Mouse (Mus musculus) myocyte (in vitro differentiated cells): ENCODE data around the gene Rapgef3. TPM values are rescaled to one million over a fixed set of nuclear protein-coding genes. Genes with fewer than 3 reads are reported as not detected.

Source experiments
- H3K27me3 ChIP-seq: one replicate; pipeline ENCODE4 v1.6.1; 2011; ENCODE audit not compliant: control insufficient read depth, insufficient read depth, insufficient read length
- H3K36me3 ChIP-seq: one replicate; pipeline ENCODE4 v1.6.1; 2011; ENCODE audit not compliant: control insufficient read depth, insufficient read depth
- H3K4me2 ChIP-seq: one replicate; pipeline ENCODE4 v1.6.1; 2011; ENCODE audit warnings: low read depth, control low read depth
- H3K4me3 ChIP-seq: one replicate; pipeline ENCODE4 v1.5.1; 2011; ENCODE audit warnings: mild to moderate bottlenecking, control low read depth, moderate library complexity
- H3K79me2 ChIP-seq: one replicate; pipeline ENCODE4 v1.6.1; 2011; ENCODE audit not compliant: control insufficient read depth, insufficient read depth
- H3ac ChIP-seq: one replicate; pipeline ENCODE4 v1.6.1; 2011; ENCODE audit not compliant: control insufficient read depth, insufficient read length
- CEBPB ChIP-seq: IDR thresholded peaks from 2 replicates; pipeline ENCODE4 v1.6.1; 2011; ENCODE audit warnings: mild to moderate bottlenecking, moderate library complexity; ENCODE audit not compliant: poor library complexity, insufficient read depth, severe bottlenecking
- E2F4 ChIP-seq: IDR thresholded peaks from one replicate; pipeline ENCODE4 v1.6.1; 2011; ENCODE audit warnings: mild to moderate bottlenecking, control low read depth, moderate library complexity; ENCODE audit not compliant: insufficient read depth
- MAX ChIP-seq: IDR thresholded peaks from one replicate; pipeline ENCODE4 v1.6.1; 2011; ENCODE audit warnings: low read depth, mild to moderate bottlenecking, control low read depth
- MYOD1 ChIP-seq, 3 experiments: IDR thresholded peaks; one replicate each; pipeline ENCODE4 v1.6.1; 2011; ENCODE audit warnings: control low read depth in 2 of 3, low read depth in 2 of 3, mild to moderate bottlenecking in 2 of 3, moderate library complexity in 1 of 3; ENCODE audit not compliant: insufficient read length in 2 of 3, control insufficient read depth in 1 of 3
- MYOG ChIP-seq, 3 experiments: IDR thresholded peaks; one replicate each; pipeline ENCODE4 v1.6.1; 2011; ENCODE audit warnings: control low read depth in 2 of 3, low read depth in 2 of 3, mild to moderate bottlenecking in 2 of 3; ENCODE audit not compliant: insufficient read length in 2 of 3, control insufficient read depth in 1 of 3, insufficient read depth in 1 of 3
- POLR2A ChIP-seq: IDR thresholded peaks from one replicate; pipeline ENCODE4 v1.6.1; 2011; ENCODE audit warnings: low read depth, mild to moderate bottlenecking, control low read depth, moderate library complexity; ENCODE audit not compliant: insufficient read length
- POLR2AphosphoS2 ChIP-seq: IDR thresholded peaks from one replicate; pipeline ENCODE4 v1.6.1; 2011; ENCODE audit warnings: low read depth, control low read depth; ENCODE audit not compliant: insufficient read length
- REST ChIP-seq: IDR thresholded peaks from one replicate; pipeline ENCODE4 v1.6.1; 2011; ENCODE audit warnings: mild to moderate bottlenecking, control low read depth, moderate library complexity; ENCODE audit not compliant: insufficient read depth, insufficient read length
- SRF ChIP-seq: IDR thresholded peaks from one replicate; pipeline ENCODE4 v1.6.1; 2011; ENCODE audit warnings: low read depth; ENCODE audit not compliant: control insufficient read depth, insufficient read length
- TCF12 ChIP-seq: IDR thresholded peaks from one replicate; pipeline ENCODE4 v1.6.1; 2011; ENCODE audit warnings: mild to moderate bottlenecking, control low read depth; ENCODE audit not compliant: poor library complexity, insufficient read depth, severe bottlenecking
- TCF3 ChIP-seq: IDR thresholded peaks from one replicate; pipeline ENCODE4 v1.6.1; 2011; ENCODE audit warnings: low read depth, control low read depth; ENCODE audit not compliant: insufficient read length
- USF1 ChIP-seq: IDR thresholded peaks from one replicate; pipeline ENCODE4 v1.6.1; 2011; ENCODE audit warnings: low read depth, mild to moderate bottlenecking, control low read depth, moderate library complexity
- polyA plus RNA-seq: library from polyadenylated mRNA; unstranded; fragments of >200 nt; fragmentation: generic; extraction: Trizol; gene quantifications from one replicate; pipeline ENCODE4 v1.2.1, GENCODE M21; 2012; ENCODE audit warnings: missing spikeins

Rapgef3 gene
- polyA plus RNA-seq, 1 experiment = 1.2 TPM

DNA sequence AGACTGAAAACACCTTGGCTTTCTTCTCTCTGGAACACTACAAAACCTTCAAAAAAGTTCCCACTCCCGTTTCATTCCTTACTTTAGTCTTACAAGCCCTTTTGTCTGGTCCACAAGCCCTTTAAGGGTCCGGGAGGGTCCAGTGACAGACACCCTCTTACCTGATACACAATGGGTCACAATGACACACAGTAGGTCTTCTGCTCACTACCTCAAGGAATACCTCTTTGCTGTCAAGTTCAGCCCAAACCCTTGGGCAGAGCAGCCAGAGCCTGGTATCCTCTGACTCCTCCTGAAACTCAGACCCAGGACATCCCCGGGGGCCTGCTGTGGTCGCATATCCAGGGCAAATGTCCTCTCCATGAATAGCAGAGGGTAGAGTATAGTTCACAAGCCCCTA lies 18.8 kb downstream of the Rapgef3 start:
- no peak overlapping the region for H3K4me2 ChIP-seq
- H3K36me3 ChIP-seq = no peaks in the 10 kb centered on the region

DNA sequence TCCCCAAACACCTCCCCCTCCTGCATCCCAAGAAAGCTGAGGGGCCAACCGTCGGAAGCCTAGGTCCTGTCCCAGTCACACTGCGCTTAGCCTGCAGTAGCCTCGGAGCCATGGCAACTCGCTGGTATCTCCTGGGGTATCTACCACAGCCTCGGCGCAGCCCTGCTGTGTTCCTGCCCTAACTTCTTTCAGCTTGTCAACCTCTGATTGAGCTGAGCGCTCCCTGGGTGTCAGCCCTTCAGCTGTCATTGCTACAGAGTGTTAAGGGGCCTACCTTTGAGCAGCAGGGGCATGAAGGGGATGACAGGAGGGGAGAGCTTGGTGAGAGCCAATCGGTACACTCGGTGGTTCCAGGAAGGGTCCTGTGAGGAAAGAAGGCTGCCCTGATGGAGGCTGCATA lies 19.5 kb downstream of the Rapgef3 start:
- no peak for TF ChIP-seq USF1
- TF ChIP-seq POLR2AphosphoS2 = no peak
- no peak for TF ChIP-seq REST
- no peak for TF ChIP-seq MYOD1 (IDR thresholded peaks at IDR 0.05; ENCODE audit: control insufficient read depth in 1 of 3, insufficient read length in 2 of 3, low read depth in 2 of 3)
- no peak for TF ChIP-seq SRF
- no peak for TF ChIP-seq E2F4
- TF ChIP-seq TCF12 = no peak
- no peak for TF ChIP-seq TCF3
- TF ChIP-seq CEBPB = no peak
- TF ChIP-seq MYOG (IDR thresholded peaks at IDR 0.05; ENCODE audit: control insufficient read depth in 1 of 3, insufficient read depth in 1 of 3, insufficient read length in 2 of 3, low read depth in 2 of 3) = no peak
- no peak for TF ChIP-seq POLR2A
- TF ChIP-seq MAX = no peak
- Histone ChIP-seq H3K36me3 (no peaks in the 10 kb centered on the region), H3K27me3 (peaks cover 37% of the 10 kb centered on the region), H3ac (no peak overlapping the region), H3K79me2 (no peaks in the 10 kb centered on the region), H3K4me2 (no peak overlapping the region), H3K4me3 (no peak overlapping the region)

More for the DNA sequence above, 18.8 kb downstream of the Rapgef3 start:
- H3K27me3 ChIP-seq = peaks cover 36% of the 10 kb centered on the region
- no peaks in the 10 kb centered on the region for H3K79me2 ChIP-seq
- H3ac ChIP-seq = no peak overlapping the region
- TF ChIP-seq E2F4 (no peak), MAX (no peak), POLR2AphosphoS2 (no peak), REST (no peak), CEBPB (no peak), MYOG (IDR thresholded peaks at IDR 0.05; ENCODE audit: control insufficient read depth in 1 of 3, insufficient read depth in 1 of 3, insufficient read length in 2 of 3, low read depth in 2 of 3) (no peak), MYOD1 (IDR thresholded peaks at IDR 0.05; ENCODE audit: control insufficient read depth in 1 of 3, insufficient read length in 2 of 3, low read depth in 2 of 3) (no peak), SRF (no peak), POLR2A (no peak), USF1 (no peak), TCF12 (no peak), TCF3 (no peak)
- H3K4me3 ChIP-seq = no peak overlapping the region

DNA sequence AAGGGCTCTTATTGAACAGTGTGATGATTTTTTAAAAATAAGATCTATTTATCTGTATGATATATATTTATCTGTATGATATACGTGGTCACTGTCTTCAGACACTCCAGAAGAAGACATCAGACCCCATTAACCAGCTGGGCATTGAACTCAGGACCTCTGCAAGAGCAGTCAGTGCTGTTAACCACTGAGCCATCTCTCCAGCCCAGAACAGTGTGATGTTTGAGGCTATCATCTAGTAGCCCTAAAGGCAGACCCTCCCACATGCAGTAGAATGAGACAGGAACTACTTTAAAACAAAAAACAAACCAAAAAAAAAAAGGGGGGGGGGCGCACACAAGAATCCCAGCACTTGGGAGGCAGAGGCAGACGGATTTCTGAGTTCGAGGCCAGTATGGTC lies 20.3 kb downstream of the Rapgef3 start:
- Histone ChIP-seq H3K79me2 (no peaks in the 10 kb centered on the region), H3ac (no peak overlapping the region), H3K27me3 (peaks cover 37% of the 10 kb centered on the region), H3K4me3 (no peak overlapping the region), H3K36me3 (no peaks in the 10 kb centered on the region), H3K4me2 (no peak overlapping the region)
- TF ChIP-seq E2F4 (no peak), SRF (no peak), TCF3 (no peak), TCF12 (no peak), POLR2A (no peak), MYOG (IDR thresholded peaks at IDR 0.05; ENCODE audit: control insufficient read depth in 1 of 3, insufficient read depth in 1 of 3, insufficient read length in 2 of 3, low read depth in 2 of 3) (no peak), REST (no peak), POLR2AphosphoS2 (no peak), CEBPB (no peak), MAX (no peak), USF1 (no peak), MYOD1 (IDR thresholded peaks at IDR 0.05; ENCODE audit: control insufficient read depth in 1 of 3, insufficient read length in 2 of 3, low read depth in 2 of 3) (no peak)

DNA sequence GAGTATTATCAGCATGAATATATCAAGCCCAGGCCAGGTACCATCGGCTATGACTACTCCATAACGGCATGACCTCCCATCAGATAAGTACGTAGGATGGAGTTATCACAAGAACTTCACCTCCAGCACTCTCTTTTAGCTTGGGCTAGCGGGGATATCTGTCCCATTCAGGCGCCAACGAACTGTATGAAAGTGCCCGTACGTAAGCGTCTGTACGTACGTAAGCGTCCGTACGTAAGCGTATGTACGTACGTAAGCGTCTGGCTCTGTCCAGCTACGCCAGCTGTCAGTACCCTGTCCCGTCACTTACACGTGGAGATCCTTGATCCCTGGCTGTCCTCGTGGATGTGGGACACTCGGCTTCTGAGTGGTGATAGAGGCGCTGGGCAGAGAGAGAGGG lies 21.0 kb downstream of the Rapgef3 start:
- no peak overlapping the region for H3K4me3 ChIP-seq
- no peaks in the 10 kb centered on the region for H3K36me3 ChIP-seq
- H3K79me2 ChIP-seq = no peaks in the 10 kb centered on the region
- peaks cover 37% of the 10 kb centered on the region for H3K27me3 ChIP-seq
- no peak overlapping the region for H3K4me2 ChIP-seq
- H3ac ChIP-seq = no peak overlapping the region
- TF ChIP-seq SRF (no peak), MYOG (IDR thresholded peaks at IDR 0.05; ENCODE audit: control insufficient read depth in 1 of 3, insufficient read depth in 1 of 3, insufficient read length in 2 of 3, low read depth in 2 of 3) (no peak), USF1 (no peak), TCF3 (no peak), TCF12 (no peak), MAX (no peak), MYOD1 (IDR thresholded peaks at IDR 0.05; ENCODE audit: control insufficient read depth in 1 of 3, insufficient read length in 2 of 3, low read depth in 2 of 3) (no peak), CEBPB (no peak), POLR2AphosphoS2 (no peak), E2F4 (no peak), REST (no peak), POLR2A (no peak)
